Mouse (Mus musculus) heart, postnatal 36 days (tissue): ENCODE results near the gene Il4i1. TPM values are rescaled to one million over a fixed set of nuclear protein-coding genes. Genes with fewer than 3 reads are reported as not detected.
A peak's percentile ranks its signal among the peaks of the same experiment; 100 is the strongest.
"Not testable (repeated sequence)": the region's sequence is repeated elsewhere in the genome, so short reads cannot be mapped to it uniquely, and the experiment has no call there.

Source experiments
- DNase-seq, 2 experiments: peaks; one replicate each; pipeline ENCODE4 v3.0.0; 2021 to 2022
- intact Hi-C: fragments of 180-260 bp; cut with DNase I; formaldehyde crosslinking; loops from one replicate; pipeline ENCODE4 v1.15.1; 2025
- total RNA-seq, 2 experiments: library from RNA; stranded (reverse); gene quantifications; 2 replicates each; pipeline ENCODE4 v1.2.3; 2021

Il4i1 gene
- total RNA-seq, 2 experiments from 2014 or later, result 0.89 TPM

DNA sequence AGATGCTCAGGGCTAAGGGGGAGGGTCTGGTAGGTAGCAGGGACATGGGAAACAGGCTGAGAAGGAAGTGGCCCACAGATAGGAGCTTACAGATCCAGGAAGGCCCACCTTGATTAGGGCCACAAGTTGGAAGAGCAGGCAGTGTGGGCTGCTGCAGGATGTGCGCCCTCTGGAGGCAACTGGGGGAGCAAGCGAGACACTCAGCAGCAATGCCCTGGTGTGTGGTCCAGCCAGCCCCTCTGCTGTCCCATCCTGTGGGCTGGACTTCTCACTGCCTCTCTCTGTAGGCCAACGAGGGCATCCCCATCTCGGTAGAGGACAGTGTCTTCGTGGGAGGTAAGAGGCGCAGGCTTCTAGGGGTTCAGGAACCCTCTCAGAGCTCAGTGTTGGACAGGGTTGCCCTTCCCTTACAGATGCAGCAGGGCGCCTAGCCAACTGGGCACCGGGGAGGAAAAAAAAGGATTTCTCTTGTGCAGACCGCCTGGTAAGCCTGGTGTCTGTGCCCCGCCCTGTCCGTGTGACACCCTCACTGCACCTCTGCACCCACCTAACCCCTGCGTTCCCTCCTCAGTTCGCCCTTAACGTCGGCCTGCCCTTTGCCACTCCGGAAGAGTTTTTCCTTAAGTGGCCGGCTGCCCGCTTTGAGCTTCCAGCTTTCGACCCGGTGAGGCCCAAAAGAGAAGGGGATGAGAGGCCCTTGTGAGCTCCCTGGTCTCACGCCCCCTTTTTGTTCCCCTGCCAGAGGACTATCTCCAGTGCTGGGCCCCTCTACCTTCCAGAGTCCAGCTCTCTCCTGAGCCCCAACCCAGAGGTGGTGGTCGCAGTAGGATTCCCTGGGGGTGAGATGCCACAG, 44.6 kb downstream of the Il4i1 start:
- intact Hi-C loops, result no loop called here
- peak; percentile 68 to 76 for DNase-seq

- intact Hi-C loops, result no loop called here
- DNase-seq, result no peak
Measured at GRCm38 (mm10) chr7:44861429-44861816, 45.2 kb downstream of the Il4i1 start.

- intact Hi-C loops, result no loop called here
- no peak for DNase-seq
Measured at GRCm38 (mm10) chr7:44862434-44862833, 46.2 kb downstream of the Il4i1 start.

DNA sequence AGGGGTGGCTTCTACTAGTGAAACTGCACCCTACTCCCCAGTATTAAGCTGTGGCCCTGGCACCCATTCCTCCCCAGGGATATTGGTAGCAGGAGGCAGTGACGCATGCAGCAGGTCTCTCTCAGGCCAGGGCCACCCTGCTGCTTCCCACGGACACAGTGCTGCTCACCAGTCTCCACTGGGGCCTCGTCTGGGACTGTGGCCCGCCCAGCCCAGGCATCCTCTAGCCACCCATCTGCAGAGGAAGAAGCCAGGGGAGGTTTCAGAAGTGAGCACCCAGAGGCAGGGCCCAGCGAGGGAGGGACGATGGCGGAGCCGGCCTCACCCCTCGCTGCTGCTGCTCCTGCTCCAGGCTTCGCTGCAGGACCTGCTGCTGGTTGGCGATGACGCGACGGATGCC, 47.0 kb downstream of the Il4i1 start:
- intact Hi-C loops, result no loop called here
- no peak for DNase-seq

GRCm38 (mm10) chr7:44863982-44864494, 47.9 kb downstream of the Il4i1 start:
- DNase-seq, result no peak
- intact Hi-C loops, result no loop called here

- intact Hi-C loops, result no loop called here
- no peak for DNase-seq
Measured at GRCm38 (mm10) chr7:44864595-44865542, 48.7 kb downstream of the Il4i1 start.

- intact Hi-C loops, result no loop called here
- peak; percentile 68 for DNase-seq
Measured at GRCm38 (mm10) chr7:44866276-44867009, 50.3 kb downstream of the Il4i1 start.

DNA sequence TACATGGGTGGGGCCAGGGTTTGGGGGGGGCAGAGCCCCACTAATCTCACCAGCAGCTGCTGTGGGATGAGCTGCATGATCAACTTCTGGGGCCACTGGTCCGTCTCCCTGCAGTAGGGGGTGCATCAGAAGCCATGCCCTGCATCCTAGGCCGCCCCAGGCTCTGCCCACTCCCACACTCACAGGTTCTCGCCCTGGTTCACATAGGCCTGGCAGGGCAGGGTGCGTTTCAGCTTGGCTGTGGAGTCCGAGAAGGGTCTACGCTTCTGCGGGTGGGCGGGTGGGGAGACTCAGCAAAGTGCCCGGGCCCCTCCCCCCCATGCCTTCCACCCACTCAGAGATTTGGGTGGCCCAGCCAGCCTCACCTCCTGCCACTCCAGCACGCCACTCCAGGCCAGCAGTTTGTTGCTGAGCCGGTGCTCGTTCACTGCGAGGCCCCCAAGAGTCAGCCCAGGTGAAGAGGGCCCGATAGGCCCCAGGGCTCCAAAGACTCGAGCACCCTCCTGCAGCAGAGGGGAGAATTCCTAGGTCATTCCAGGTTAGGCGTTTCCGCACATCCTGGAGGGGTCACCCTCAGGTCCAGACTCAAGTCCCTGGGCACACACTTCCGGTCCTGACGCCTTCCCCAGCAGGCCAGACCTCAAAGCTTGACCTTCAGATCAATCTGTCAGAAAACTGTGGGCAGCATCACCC, 51.0 kb downstream of the Il4i1 start:
- DNase-seq, result no peak
- intact Hi-C loops, result no loop called here

GRCm38 (mm10) chr7:44867802-44868201, 51.6 kb downstream of the Il4i1 start:
- no peak for DNase-seq
- intact Hi-C loops, result loop anchor here (2.0 kb wide), 1 partner anchor 13 kb away; no protein-coding TSS in a partner anchor

DNA sequence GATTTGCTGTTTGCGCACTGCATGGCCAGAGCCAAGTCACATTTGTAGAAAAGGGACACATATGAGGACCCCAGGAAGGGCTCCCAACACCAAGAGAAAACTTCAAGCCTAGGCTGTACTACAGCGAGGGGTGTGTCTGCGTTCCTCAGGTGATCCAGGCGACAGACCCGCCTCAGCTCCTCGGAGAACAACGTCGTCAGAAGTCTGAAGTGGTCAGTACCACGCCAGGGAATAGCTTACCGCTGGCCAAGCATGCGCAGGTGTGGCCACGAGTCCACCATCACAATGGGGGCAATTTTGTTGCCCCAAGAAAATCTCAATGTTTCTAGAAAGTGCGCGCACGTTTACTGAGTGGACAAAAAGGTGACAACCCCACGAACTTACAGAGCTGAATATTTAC, 52.3 kb downstream of the Il4i1 start:
- intact Hi-C loops, result loop anchor here (2.0 kb wide), 1 partner anchor 14 kb away; no protein-coding TSS in a partner anchor
- no peak for DNase-seq

GRCm38 (mm10) chr7:44868919-44869696, 52.9 kb downstream of the Il4i1 start:
- intact Hi-C loops, result loop anchor here (2.0 kb wide), 1 partner anchor 14 kb away; no protein-coding TSS in a partner anchor

DNA sequence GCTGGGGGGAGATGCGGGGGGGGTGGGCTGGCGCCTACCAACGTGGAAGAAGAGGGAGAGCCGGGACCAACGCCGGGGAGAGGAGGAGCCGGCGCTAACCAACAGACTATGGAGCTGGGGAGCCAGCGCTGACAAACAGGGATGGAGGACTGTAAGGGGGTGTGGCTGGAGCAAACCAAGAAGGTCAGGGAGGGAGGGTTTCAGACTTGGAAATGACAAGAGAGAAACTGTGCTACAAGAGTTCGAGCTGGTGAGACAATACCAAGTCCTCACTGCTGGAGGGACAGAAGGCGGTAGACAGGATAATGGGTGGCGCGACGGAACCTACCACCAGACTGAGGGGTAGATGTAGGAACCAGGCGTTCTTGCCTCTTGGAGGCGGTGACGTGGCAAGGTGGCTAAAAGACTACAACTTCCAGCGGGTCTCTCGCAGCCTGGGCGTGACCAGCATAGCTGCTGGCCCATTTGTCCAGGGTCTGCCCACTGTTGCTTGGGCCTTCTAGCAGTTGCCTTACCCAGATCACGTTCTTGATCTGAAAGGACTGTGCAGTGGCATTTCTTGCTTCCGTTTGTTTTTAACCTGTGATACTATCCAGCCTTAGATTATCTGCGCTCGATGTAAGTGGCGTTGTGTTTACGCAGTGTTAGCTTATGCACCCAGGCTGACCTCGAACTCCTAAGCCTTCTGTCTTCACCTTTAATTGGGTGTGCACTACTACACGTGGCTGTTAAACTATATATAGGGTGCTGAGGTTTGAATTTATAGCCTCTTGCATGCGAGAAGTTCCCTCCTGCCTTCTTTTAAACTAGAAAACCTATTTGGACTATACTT, 53.7 kb downstream of the Il4i1 start, which contains the start of gene Ptov1:
TSS of gene Ptov1 (minus strand) at position 92 of the 832 bp plus-strand sequence.
- intact Hi-C loops, result loop anchor here (2.0 kb wide), 1 partner anchor 15 kb away; no protein-coding TSS in a partner anchor
- DNase-seq, result peak; percentile 85 to 90

More at GRCm38 (mm10) chr7:44868919-44869696, 52.9 kb downstream of the Il4i1 start:
- DNase-seq, result peak; percentile 71 to 80

DNA sequence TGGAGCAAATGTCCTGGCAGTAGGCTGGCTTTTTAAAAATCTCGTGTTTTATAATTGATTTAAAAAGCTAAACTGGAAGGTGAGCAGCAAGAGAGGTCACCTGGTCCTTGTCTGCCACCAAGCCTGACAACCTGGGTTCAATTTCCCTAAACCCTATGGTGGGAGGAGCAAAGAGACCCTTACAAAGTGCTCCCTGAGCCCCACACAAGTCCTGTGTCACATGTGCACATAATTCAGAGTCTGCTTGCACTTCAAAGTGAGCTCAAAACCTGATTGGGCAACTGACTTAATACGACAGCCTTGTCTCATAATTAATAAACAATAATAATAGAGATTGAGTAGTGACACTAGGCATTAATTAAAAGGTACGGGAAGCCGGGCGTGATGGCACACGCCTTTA, 54.4 kb downstream of the Il4i1 start:
- DNase-seq, result no peak
- intact Hi-C loops, result no loop called here

GRCm38 (mm10) chr7:44871181-44871580, 55.0 kb downstream of the Il4i1 start:
- intact Hi-C loops, result no loop called here
- no peak for DNase-seq

DNA sequence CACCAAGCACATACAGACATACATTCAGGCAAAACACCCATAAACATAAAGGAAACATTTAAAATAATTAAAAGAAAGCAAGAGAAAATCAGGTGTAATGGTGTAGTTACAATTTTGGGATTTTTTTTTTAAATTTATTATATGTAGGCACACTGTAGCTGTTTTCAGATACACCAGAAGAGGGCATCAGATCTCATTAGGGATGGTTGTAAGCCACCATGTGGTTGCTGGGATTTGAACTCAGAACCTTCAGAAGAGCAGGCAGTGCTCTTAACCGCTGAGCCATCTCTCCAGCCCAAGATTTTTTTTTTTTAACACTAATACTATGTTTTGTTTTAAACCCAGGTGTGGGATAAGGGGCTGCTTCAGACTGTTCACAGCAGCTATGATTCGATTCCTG, 55.6 kb downstream of the Il4i1 start:
- intact Hi-C loops, DNase-seq: not testable (repeated sequence)

- DNase-seq, result no peak
- intact Hi-C loops, result no loop called here
Measured at GRCm38 (mm10) chr7:44877833-44878232, 61.6 kb downstream of the Il4i1 start.

DNA sequence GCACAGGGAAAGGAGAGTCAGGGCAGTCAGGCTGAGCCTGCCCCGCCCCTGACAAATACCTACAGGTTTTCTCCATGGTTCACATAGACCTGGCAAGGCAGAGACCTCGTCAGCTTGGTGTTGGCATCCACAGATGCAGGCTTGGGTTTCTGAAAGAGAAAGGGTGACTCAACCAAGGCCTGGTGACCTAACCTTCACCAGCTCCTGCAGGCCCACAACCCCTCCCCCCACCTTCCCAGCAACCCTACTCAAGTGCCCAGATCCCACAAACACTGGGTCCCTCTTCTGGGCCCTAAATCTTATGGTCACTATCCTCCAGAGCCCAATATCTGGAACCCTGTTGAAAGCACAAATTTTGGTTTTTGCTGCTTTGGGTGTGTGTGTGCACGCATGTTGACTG, 66.8 kb downstream of the Il4i1 start:
- no peak for DNase-seq
- intact Hi-C loops, result no loop called here

DNA sequence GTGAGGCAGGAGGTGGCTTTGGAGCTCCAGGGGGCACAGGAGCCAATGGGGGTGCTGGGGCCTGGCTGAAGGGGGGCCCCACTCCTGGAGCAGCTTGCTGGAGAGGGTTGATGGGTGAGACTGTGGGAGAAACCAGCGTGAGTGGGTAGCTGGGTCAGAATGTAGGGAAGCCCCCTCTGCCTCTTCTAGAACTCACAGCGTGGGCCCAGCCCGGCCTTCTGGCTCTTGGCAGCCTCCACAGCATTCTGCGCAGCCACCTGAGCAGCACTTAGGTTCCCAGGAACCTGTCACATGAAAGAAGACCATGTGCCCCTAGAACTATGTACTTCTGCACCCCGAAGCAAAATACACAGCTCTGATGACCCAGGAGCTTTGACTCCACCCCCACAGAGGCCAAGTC, 68.5 kb downstream of the Il4i1 start:
- intact Hi-C loops, result no loop called here
- no peak for DNase-seq
